Mouse (Mus musculus) cerebellum, adult 11-12 months (tissue): Measurements from ENCODE around the gene Gjb5.

Experiments
- DNase-seq: peaks from one replicate; pipeline ENCODE4 v3.0.0; 2022

Gjb5 gene

GRCm38 (mm10) chr4:127358018-127358417 lies at the start of gene Gjb5:
Gjb5 (minus strand) TSS chr4:127358181.
- DNase-seq = no peak

- no peak for DNase-seq
These were observed 44.6 kb upstream of the Gjb5 start for GRCm38 (mm10) chr4:127402614-127403013.

GRCm38 (mm10) chr4:127402166-127402565 lies 44.2 kb upstream of the Gjb5 start:
- DNase-seq = no peak

DNA sequence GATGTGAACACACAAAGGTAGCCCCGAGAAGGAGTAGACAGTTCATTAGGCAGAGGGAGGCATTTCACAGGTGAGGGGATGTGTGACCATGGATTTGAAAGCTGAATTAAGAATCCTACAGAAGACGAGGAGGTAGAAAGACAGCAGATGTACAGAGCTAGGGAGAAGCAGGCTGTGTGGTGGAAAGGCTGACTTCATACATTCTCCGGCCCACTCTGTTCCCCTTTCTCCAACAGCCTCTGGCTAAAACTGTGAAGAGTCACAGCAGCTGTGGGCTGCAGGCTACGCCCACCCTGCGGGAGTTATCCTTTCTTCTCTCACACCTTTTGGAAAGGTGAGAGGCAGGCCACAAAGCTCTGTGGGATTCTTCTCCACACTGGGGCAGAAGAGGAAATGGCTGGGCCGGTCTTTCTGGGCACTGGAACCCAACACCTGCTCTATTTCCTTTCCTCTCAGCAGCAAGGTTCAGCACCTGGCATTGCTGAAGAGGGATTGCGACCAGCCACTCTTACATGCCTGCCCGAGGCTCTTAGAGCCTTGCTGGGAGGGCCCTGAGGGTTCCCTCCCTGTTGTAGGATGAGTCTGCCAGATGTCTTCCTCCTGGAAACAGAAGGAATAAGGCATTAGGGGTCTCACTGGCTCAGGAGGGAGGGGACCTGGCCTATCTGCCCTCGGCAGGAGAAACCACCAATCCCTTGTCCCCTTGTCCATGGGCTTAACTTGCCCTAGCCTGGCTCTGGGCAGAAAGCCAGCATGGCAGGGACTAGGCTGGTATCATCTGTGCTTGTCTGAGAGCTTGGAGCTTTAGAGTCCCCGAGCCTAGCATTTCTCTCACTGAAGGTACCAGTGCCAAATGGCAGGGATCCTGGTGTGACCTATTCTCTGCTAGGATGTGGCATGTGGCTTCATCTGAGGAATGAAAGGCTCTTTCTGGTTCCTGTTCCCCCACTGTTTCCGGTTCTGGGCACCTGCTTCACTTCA lies 42.5 kb upstream of the Gjb5 start:
- DNase-seq = peak; percentile 87

GRCm38 (mm10) chr4:127395591-127395990 lies 37.6 kb upstream of the Gjb5 start:
- no peak for DNase-seq

DNA sequence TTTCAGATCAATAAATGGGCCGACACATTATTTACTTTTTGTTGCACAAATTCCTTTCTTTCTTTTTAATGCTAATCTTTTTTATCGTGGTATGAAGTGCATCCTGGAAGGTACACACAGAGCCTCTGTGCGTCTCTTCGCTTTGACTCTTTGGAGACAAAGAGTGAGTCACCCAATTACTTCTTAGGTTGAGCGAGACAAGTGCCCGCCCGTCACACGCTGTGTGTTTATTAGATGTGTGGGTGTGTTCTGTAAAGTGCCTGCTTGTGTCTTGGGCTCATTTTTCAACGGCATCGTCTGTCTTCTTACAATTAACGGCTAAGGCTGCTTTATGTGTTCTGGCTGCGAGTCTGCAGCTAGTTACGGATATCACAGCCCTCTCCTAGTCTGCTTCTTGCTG lies 31.7 kb upstream of the Gjb5 start:
- no peak for DNase-seq

- no peak for DNase-seq
These were observed 19.4 kb upstream of the Gjb5 start for GRCm38 (mm10) chr4:127377344-127377743.

DNA sequence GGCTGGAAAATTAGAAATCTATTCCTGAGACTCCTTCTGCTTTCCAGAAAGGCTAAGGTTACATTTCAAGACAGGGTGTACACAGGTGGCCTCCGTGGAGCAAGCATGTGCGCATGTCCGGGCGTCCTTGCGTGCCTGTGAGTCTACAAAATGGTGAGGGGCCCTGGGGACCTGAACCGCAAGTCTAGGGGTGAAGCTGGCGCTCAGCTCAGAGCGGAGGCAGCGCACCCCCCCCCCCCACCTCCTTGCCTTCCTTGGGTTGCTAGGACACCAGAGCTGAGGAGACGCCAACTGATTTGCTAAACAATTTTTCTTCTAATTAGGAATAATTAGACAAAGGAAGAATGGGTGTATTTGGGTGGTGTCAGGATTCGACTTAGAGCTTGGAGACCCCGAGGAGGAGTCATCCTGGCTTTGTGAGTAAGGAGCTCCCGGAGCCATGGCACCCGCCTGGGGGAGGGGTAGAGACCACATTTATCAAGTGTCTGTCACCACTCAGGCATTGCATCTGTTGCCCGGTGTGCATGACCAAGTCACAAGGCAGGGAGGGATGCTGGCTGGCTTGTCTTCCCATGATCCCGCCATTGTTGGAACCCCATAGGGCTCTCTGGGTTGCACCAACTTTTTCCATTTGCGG lies 17.7 kb upstream of the Gjb5 start:
- no peak for DNase-seq

GRCm38 (mm10) chr4:127374645-127375044 lies 16.7 kb upstream of the Gjb5 start:
- no peak for DNase-seq

DNA sequence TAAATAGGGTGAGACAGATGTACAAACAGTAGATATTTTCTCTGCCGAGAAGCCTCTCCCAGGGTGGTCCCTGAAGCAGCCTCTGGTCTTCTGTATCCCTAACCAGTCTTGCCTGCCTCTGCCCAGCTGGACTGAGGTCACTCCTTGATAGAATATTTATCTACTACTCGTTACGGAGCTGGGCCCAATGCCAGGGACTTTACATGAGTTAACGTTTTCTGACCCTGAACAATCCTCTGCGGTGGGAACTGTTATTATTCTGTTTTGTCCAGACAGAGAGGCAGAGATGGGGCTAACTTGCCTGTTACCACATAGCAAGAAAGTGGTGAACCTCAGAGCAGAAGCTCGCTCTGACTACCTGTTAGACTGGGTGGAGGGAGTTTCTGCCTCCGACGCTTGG lies 15.5 kb upstream of the Gjb5 start:
- no peak for DNase-seq

GRCm38 (mm10) chr4:127371546-127371945 lies 13.6 kb upstream of the Gjb5 start:
- DNase-seq = no peak

DNA sequence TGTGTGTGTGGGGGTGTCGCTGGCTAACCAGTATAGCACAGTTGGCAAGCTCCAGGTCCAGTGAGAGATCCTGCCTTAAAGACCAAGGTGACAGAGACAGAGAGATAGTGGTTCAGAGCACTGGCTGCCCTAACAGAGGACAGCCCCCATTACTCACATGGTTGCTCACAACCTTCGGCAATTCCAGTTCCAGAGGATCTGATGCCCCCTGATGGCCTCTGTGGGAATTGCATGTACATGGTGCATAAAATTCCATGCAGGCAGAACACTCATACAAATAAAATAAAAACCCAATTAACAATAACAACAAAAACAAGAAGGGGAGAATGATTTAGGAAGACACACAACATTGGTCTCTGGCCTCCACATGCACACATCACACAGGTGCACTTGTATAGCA lies 12.5 kb upstream of the Gjb5 start:
- DNase-seq = no peak

- DNase-seq = peak; percentile 56
These were observed 10.5 kb upstream of the Gjb5 start for GRCm38 (mm10) chr4:127368379-127368973.

- no peak for DNase-seq
These were observed 7.9 kb upstream of the Gjb5 start for GRCm38 (mm10) chr4:127365834-127366233.

GRCm38 (mm10) chr4:127365433-127365832 lies 7.5 kb upstream of the Gjb5 start:
- DNase-seq = no peak

DNA sequence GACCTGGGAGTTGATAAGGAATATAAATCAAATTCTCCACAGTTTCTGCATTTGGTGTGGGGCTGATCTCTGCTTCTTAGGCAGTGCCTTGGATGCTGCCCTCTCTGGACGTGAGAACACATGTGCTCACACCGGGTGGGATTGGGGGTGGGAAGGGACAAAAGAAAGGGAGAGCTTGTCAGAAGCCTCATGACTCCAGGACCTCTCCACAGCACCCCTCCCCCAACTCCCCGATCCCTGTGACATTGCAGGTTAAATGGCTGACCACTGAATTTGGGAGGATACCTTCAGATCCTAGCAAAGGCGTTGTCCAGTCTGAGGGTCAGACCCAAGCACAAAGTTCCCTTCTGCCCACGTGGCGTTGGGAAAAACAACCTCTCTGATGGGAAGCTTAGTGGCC lies 6.5 kb upstream of the Gjb5 start:
- no peak for DNase-seq

DNA sequence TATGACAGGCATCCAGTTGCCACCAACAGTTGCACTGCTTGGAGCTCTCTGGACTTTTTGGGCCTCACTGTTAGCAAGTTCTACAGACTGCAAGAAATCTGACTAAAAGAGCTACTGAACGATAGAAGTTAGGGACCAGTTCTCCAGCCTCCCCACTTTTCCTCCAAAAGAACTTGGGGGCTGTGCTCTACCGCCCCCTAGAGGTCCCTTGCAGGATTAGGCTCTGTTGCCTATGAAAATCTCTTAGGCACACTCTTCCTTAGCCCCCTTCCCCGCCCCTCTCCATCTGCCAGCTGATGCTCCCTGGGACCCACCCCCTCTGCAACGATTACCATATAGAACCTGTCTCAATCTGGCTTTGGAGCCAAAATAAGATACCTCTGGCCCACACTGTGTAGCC lies 5.3 kb upstream of the Gjb5 start:
- DNase-seq = no peak

DNA sequence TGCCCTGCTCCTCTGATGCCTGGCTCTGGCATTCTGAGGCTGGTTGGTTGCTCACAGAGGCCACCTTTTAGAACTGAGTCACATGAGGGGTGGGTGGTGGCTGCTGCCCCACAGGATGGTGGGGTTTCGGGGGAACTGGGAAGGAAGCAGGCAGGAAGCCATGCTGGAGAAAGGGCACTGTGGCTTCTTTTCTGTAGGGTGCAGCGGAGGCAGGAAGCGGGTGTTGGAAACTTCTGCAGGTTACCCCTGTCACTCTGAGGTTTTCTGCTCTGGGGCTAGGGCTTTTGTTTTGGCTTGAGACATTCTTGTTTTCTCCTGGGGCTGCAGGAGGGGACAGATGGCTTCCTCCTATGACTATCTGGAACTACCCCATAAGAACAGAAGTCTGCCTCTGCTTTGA lies 4.5 kb upstream of the Gjb5 start:
- no peak for DNase-seq

GRCm38 (mm10) chr4:127354506-127355485 lies 3.2 kb downstream of the Gjb5 start:
- DNase-seq = no peak

DNA sequence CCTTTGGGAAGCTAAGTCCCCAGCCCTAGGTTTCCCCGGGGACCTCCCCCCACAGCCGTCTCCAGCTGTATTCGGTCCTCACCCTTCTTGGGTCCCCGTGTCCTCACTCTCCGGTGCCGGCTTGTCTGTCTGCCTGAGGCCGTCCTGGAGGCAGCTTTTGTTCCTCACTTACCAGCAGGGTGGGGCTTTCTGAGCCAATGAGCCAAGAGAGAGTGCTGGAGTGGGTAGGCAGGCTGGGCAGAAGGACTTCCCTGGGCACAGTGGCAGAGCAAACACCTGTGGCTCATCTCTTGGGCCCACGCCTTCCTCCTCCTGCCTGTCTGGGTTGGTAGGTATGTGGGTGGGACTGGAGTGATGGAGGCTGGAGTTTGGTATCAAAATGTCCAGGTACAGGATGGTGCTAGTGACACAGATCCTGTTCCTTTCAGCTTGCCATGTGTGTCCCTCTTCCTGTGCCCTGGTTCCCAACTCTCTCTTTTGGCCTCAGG lies 4.0 kb downstream of the Gjb5 start, which contains the start of gene Gjb4:
Gjb4 (minus strand) TSS at position 131 of the 488 bp plus-strand sequence.
- no peak for DNase-seq

DNA sequence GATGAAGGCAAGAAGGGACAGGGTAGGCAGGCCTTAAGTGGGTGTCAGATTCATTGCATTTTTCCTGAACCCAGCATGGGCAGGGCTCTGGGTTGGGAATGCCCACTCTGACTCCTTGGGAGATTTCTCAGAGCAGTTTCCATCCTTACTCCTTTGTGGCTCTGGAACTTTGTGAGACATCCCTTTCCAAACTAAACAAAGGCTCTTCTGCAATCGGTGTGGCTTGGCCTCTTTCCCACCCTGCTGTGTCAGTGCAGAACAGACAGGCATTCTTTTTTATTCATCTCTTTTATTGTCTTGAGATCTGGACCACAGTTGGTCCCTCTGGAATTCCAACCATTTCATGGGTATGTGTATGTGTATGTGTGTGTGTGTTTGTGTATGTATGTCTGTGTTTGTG lies 5.4 kb downstream of the Gjb5 start:
- no peak for DNase-seq

DNA sequence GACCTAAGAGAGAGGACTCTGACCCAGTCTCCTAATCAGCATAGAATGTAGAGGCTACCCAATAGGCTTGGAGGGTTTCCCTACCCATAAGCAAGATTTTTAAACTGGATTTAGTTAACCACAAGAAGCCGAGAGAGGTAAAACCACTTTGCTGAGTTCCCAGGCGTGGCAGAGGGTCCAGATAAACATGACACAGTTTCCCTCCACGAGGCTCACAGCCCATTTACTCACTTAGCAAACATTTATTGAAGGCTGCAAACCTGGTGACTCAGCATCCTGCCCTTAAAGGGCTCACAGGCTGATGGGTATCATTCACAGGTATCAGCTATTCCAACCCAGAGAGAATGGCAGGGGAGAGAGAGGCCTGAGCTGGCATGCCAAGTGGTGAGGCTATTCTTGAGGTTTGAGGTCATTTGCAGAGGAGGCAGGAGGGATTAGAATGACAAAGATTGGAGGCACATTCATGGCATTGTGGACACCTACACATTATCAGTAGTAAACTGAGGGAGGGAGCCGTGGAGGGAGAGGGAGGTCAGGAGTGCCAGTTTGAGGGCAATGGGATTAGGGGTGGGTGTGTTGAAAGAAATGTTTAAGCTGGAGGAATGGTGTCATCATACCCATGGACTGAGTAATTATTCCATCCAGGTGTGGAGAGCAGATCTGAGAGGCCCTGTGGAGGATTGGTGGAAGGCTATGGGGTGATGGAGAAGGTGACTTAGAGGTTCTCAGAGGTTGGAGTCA lies 8.3 kb downstream of the Gjb5 start:
- no peak for DNase-seq
